Mouse (Mus musculus): ENCODE results near the gene Gnat2. TPM values are rescaled to one million over a fixed set of nuclear protein-coding genes. Genes with fewer than 3 reads are reported as not detected.

Gnat2 gene
- polyA plus RNA-seq, 1 experiment, result 0.27 TPM

GRCm38 (mm10) chr3:108145534-108146445, 53.2 kb downstream of the Gnat2 start, which contains the start of gene Gnai3:
Gene Gnai3, minus strand, starts transcription at chr3:108146146.
- WGBS, result under 1% methylated on average over 63 of the region's 63 CpGs
- Histone ChIP-seq H3K4me3 (ENCODE audit: control insufficient read depth, insufficient read depth, low read length) (peak within 1 kb of the TSS; percentile 88), H3K4me1 (replicated peaks; ENCODE audit: control insufficient read depth, insufficient read depth, low read length) (peaks cover 9% of the 10 kb centered on the region), H3K36me3 (ENCODE audit: control insufficient read depth, insufficient read depth, low read length) (no peaks in the 10 kb centered on the region), H3K27ac (ENCODE audit: control insufficient read depth, insufficient read depth, low read length) (peak within 1 kb of the TSS; percentile 43), H3K27me3 (ENCODE audit: control insufficient read depth, insufficient read depth, low read length) (no peaks in the 10 kb centered on the region)
- peak; percentile 91 for DNase-seq
- TF ChIP-seq POLR2A (IDR thresholded peaks at IDR 0.05; ENCODE audit: control insufficient read depth, extremely low read depth, insufficient read depth, low read length, poor library complexity), result peak; percentile 89
- TF ChIP-seq CTCF (IDR thresholded peaks at IDR 0.05; ENCODE audit: borderline replicate concordance, control insufficient read depth, extremely low read depth, insufficient read depth, low read length, poor library complexity), result peak; percentile 56; the same call in 1 of the 2 replicates

GRCm38 (mm10) chr3:108146671-108147070, 54.1 kb downstream of the Gnat2 start:
- DNase-seq, result no peak
- Histone ChIP-seq H3K27me3 (ENCODE audit: control insufficient read depth, insufficient read depth, low read length) (no peaks in the 10 kb centered on the region), H3K27ac (ENCODE audit: control insufficient read depth, insufficient read depth, low read length) (no peak overlapping the region), H3K4me1 (replicated peaks; ENCODE audit: control insufficient read depth, insufficient read depth, low read length) (peaks cover 4% of the 10 kb centered on the region), H3K36me3 (ENCODE audit: control insufficient read depth, insufficient read depth, low read length) (no peaks in the 10 kb centered on the region), H3K4me3 (ENCODE audit: control insufficient read depth, insufficient read depth, low read length) (no peak overlapping the region)
- 39% methylated on average over 5 of the region's 5 CpGs for WGBS
- TF ChIP-seq POLR2A (IDR thresholded peaks at IDR 0.05; ENCODE audit: control insufficient read depth, extremely low read depth, insufficient read depth, low read length, poor library complexity) (no peak), CTCF (IDR thresholded peaks at IDR 0.05; ENCODE audit: borderline replicate concordance, control insufficient read depth, extremely low read depth, insufficient read depth, low read length, poor library complexity) (no peak)

- TF ChIP-seq CTCF (IDR thresholded peaks at IDR 0.05; ENCODE audit: borderline replicate concordance, control insufficient read depth, extremely low read depth, insufficient read depth, low read length, poor library complexity) (no peak), POLR2A (IDR thresholded peaks at IDR 0.05; ENCODE audit: control insufficient read depth, extremely low read depth, insufficient read depth, low read length, poor library complexity) (no peak)
- H3K27ac ChIP-seq (ENCODE audit: control insufficient read depth, insufficient read depth, low read length), result no peak overlapping the region
- peak; percentile 89 for DNase-seq
- H3K4me3 ChIP-seq (ENCODE audit: control insufficient read depth, insufficient read depth, low read length), result no peak overlapping the region
- no peaks in the 10 kb centered on the region for H3K36me3 ChIP-seq (ENCODE audit: control insufficient read depth, insufficient read depth, low read length)
- peaks cover 4% of the 10 kb centered on the region for H3K4me1 ChIP-seq (replicated peaks; ENCODE audit: control insufficient read depth, insufficient read depth, low read length)
- H3K27me3 ChIP-seq (ENCODE audit: control insufficient read depth, insufficient read depth, low read length), result no peaks in the 10 kb centered on the region
- 78% methylated on average over 11 of the region's 11 CpGs for WGBS
These were observed 55.0 kb downstream of the Gnat2 start for GRCm38 (mm10) chr3:108147386-108148235.

Other genes starting within 250 kb of the Gnat2 start
- 0.32 and 0.34 TPM in 2 replicates for gene Eps8l3, start 215.6 kb upstream of the Gnat2 start, polyA plus RNA-seq (2012; rRNA removed)
- 2.7 and 6.2 TPM in 2 replicates for gene Gstm5, start 197.0 kb upstream of the Gnat2 start, polyA plus RNA-seq (2012; rRNA removed)
- 2.1 and 5.3 TPM in 2 replicates for gene Gstm7, start 161.0 kb upstream of the Gnat2 start, polyA plus RNA-seq (2012; rRNA removed)
- 1.1 and 1.3 TPM in 2 replicates for gene Gstm6, start 149.0 kb upstream of the Gnat2 start, polyA plus RNA-seq (2012; rRNA removed)
- gene Gstm3, start 123.5 kb upstream of the Gnat2 start, polyA plus RNA-seq (2012; rRNA removed), result 1.2 and 1.3 TPM in 2 replicates
- gene Gstm2, start 106.3 kb upstream of the Gnat2 start, polyA plus RNA-seq (2012; rRNA removed), result 15.4 and 28.1 TPM in 2 replicates
- 93.0 and 124 TPM in 2 replicates for gene Gstm1, start 74.8 kb upstream of the Gnat2 start, polyA plus RNA-seq (2012; rRNA removed)
- gene Gstm4, start 47.9 kb upstream of the Gnat2 start, polyA plus RNA-seq (2012; rRNA removed), result 7.9 and 9.7 TPM in 2 replicates
- gene Ampd2, start 6.1 kb upstream of the Gnat2 start, polyA plus RNA-seq (2012; rRNA removed), result 159 and 177 TPM in 2 replicates
- 34.3 and 35.7 TPM in 2 replicates for gene Gnai3, start 53.4 kb downstream of the Gnat2 start, polyA plus RNA-seq (2012; rRNA removed)
- not detected in 2 replicates for gene Gpr61, start 62.1 kb downstream of the Gnat2 start, polyA plus RNA-seq (2012; rRNA removed)
- gene Amigo1, start 93.5 kb downstream of the Gnat2 start, polyA plus RNA-seq (2012; rRNA removed), result 10.8 and 11.2 TPM in 2 replicates
- gene Cyb561d1, start 108.4 kb downstream of the Gnat2 start, polyA plus RNA-seq (2012; rRNA removed), result 21.9 and 23.0 TPM in 2 replicates
- gene Atxn7l2, start 118.1 kb downstream of the Gnat2 start, polyA plus RNA-seq (2012; rRNA removed), result 38.0 and 38.8 TPM in 2 replicates
- gene Sypl2, start 133.9 kb downstream of the Gnat2 start, polyA plus RNA-seq (2012; rRNA removed), result 0.40 and 0.62 TPM in 2 replicates
- gene Psma5, start 164.1 kb downstream of the Gnat2 start, polyA plus RNA-seq (2012; rRNA removed), result 57.5 and 71.3 TPM in 2 replicates
- gene Sort1, start 191.3 kb downstream of the Gnat2 start, polyA plus RNA-seq (2012; rRNA removed), result 16.0 and 16.5 TPM in 2 replicates